Mouse (Mus musculus): Measurements from ENCODE around the gene Csta1. TPM values are rescaled to one million over a fixed set of nuclear protein-coding genes. Genes with fewer than 3 reads are reported as not detected.

The Csta1 gene
- total RNA-seq, 2 experiments from 2014 or later: not detected

DNA sequence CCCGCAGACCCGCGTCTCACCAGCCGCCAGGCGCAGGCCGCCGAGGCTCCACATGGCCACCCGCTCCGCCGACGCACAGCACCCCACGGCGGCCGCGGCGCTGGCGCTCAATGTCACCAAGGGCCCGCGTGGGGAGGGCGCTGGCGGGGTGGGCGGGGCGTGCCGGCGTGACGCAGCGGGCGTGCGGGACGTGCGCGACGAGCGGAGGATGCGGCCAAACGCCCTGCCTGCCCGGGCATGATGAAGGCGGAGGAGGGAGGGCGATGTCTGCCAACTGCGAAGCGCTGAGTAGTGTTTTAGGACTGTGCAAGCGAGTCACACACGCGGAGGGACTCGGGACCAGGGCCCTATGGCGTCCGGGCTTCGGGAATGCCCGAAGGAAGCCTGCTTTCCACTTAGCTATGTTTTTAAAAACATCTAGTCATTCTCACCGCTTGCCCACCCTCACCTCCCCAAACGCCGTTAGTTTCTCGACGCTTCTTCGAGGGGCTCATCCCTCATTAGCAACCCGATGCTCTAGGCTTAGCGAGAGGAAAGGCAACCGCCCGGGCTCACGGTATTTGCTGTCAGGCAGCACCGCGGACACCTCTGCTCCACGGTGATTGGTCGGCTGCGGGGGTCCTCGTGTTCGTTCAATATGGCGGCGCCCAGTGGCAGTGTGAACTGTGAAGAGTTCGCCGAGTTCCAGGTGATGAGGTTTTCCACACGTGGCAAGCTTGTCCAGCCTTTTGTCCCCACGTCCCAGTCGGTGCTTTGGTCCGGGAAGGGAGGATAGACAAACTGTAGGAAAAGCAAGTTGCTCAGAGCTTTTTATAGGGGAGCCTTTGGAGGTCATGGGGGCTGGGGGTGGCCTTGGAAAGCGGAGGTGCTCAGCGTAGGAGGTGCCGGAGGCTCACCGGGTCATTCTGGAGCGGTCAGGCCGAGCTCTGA is 59.3 kb downstream of the Csta1 start, which contains the start of the genes Fam162a and Ccdc58:
Gene Fam162a, minus strand, starts transcription at position 145 of the 930 bp plus-strand sequence.
Gene Ccdc58, plus strand, starts transcription at position 236 of the 930 bp plus-strand sequence.
- intact Hi-C loops (cut with DNase I): loop anchor here (1.0 to 10.0 kb wide), 4 partner anchors 30 to 753 kb away; partner anchors contain the start of genes Iqcb1, Parp14 and Wdr5b
- peak; percentile 92 to 94 for DNase-seq

- intact Hi-C loops (cut with DNase I): loop anchor here (1.0 to 10.0 kb wide), 4 partner anchors 30 to 754 kb away; partner anchors contain the start of genes Iqcb1, Parp14 and Wdr5b
- no peak for DNase-seq
Observed at GRCm38 (mm10) chr16:36071071-36071449, 60.0 kb downstream of the Csta1 start.

Other genes starting within 250 kb of the Csta1 start
- 10 to 100 TPM; 11.9 to 12.8 TPM for gene Parp9, start 192.8 kb downstream of the Csta1 start, total RNA-seq (2021)
- gene Dtx3l, start 192.1 kb downstream of the Csta1 start, total RNA-seq (2021): 10 to 100 TPM in 1 of 2 experiments, 1 to 10 TPM in 1; 9.8 to 12.6 TPM
- gene Kpna1, start 152.5 kb downstream of the Csta1 start, total RNA-seq (2021): 100 to 1,000 TPM; 121 to 128 TPM
- 1 to 10 TPM; 2.7 to 3.2 TPM for gene Wdr5b, start 90.1 kb downstream of the Csta1 start, total RNA-seq (2021)
- gene Fam162a, start 59.6 kb downstream of the Csta1 start, total RNA-seq (2021): 100 to 1,000 TPM; 230 to 246 TPM
- 10 to 100 TPM; 29.0 to 29.1 TPM for gene Ccdc58, start 59.6 kb downstream of the Csta1 start, total RNA-seq (2021)
- not detected for gene Stfa2l1, start 25.6 kb upstream of the Csta1 start, total RNA-seq (2021)
- gene Gm5483, start 53.0 kb upstream of the Csta1 start, total RNA-seq (2021): not detected
- gene Gm5416, start 79.2 kb upstream of the Csta1 start, total RNA-seq (2021): not detected
- not detected for gene 2010005H15Rik, start 90.2 kb upstream of the Csta1 start, total RNA-seq (2021)
- gene Stfa1, start 145.7 kb upstream of the Csta1 start, total RNA-seq (2021): not detected
- gene BC117090, start 203.1 kb upstream of the Csta1 start, total RNA-seq (2021): not detected
- not detected for gene BC100530, start 236.5 kb upstream of the Csta1 start, total RNA-seq (2021)